In genomic region chr7:28787884-28788283, GRCm38 (mm10) we compare ENCODE assay signal across 27 mouse cellular contexts. TPM values are rescaled to one million over a fixed set of nuclear protein-coding genes. Genes with fewer than 3 reads are reported as not detected.
"Had no signal": no experiment of that assay in that cellular context is flagged by ENCODE, and none has a peak within 500 bp of the region (broad histone marks: within the 10 kb centered on the region; RNA-seq: fewer than 3 reads in every experiment).

No protein-coding gene starts in this region.

- H3K27me3 ChIP-seq: limb, embryonic 12.5 days; limb, embryonic 15.5 days; midbrain, embryonic 12.5 days had no signal

- H3K4me2 ChIP-seq: limb, embryonic 12.5 days; limb, embryonic 15.5 days; liver, embryonic 11.5 days; lung, embryonic 14.5 days; midbrain, embryonic 12.5 days had no signal

- H3K4me1 ChIP-seq: midbrain, embryonic 12.5 days had no signal

- H3K27ac ChIP-seq: kidney, postnatal 0 days; left cerebral cortex, adult 2 months; liver, embryonic 14.5 days; macrophage; midbrain, embryonic 12.5 days had no signal

- DNase-seq: kidney, adult 2 months; kidney, postnatal 25 days; layer of hippocampus, postnatal 36 days; liver, postnatal 0 days; lung, embryonic 14.5 days; right cerebral cortex, adult 18-20 months; right cerebral cortex, postnatal 14 days; right cerebral cortex, postnatal 4 days; thymus, adult 18-20 months; thymus, postnatal 14 days; thymus, postnatal 4 days had no signal

- ATAC-seq: intestine, postnatal 0 days; liver, postnatal 0 days; lung, postnatal 0 days had no signal

- H3K9me3 ChIP-seq: limb, embryonic 12.5 days; limb, embryonic 15.5 days; midbrain, embryonic 12.5 days had no signal

- H3K4me3 ChIP-seq: left cerebral cortex, adult 2 months; limb, embryonic 12.5 days; limb, embryonic 15.5 days; midbrain, embryonic 12.5 days had no signal

- H3K9ac ChIP-seq: limb, embryonic 12.5 days; limb, embryonic 15.5 days; liver, embryonic 14.5 days; liver, postnatal 0 days; lung, embryonic 14.5 days; midbrain, embryonic 12.5 days had no signal

RNA-seq across cellular contexts. Expression of gene Ccer2, which starts 31.9 kb away (rescaled TPM):
- total RNA-seq: megakaryocyte, adult 5-6 weeks; midbrain, postnatal 0 days had no signal
- polyA plus RNA-seq: intestine, postnatal 0 days; kidney, adult 2 months; kidney, embryonic 14.5 days; kidney, postnatal 0 days; large intestine, adult 2 months; liver, embryonic 11.5 days; liver, embryonic 14.5 days; liver, postnatal 0 days; lung, embryonic 14.5 days; lung, postnatal 0 days; macrophage; midbrain, embryonic 12.5 days; stomach, embryonic 16.5 days; testis, adult 2 months had no signal
